Mouse (Mus musculus) liver, embryonic 15.5 days (tissue): ENCODE results near the gene Rab15. TPM values are rescaled to one million over a fixed set of nuclear protein-coding genes. Genes with fewer than 3 reads are reported as not detected.
"Not testable (repeated sequence)": the region's sequence is repeated elsewhere in the genome, so short reads cannot be mapped to it uniquely, and the experiment has no call there.

ENCODE experiments used
- ATAC-seq: fragments of 200-750 bp; cut with Nextera tagmentation; 2 replicates; pipeline ENCODE4 v1.8.0; 2017; ENCODE audit warnings: moderate number of reproducible peaks, mild to moderate bottlenecking, moderate library complexity; ENCODE audit not compliant: insufficient read depth
- H3K27ac ChIP-seq: fragments of 300-500 bp; sonication (generic); replicated peaks from 2 replicates; pipeline ENCODE4 v1.5.1; 2015; ENCODE audit warnings: mild to moderate bottlenecking, inconsistent platforms
- H3K27me3 ChIP-seq: fragments of 300-500 bp; sonication (generic); 2 replicates; pipeline ENCODE4 v1.6.1; 2015; ENCODE audit warnings: mild to moderate bottlenecking, inconsistent platforms
- H3K36me3 ChIP-seq: fragments of 300-500 bp; sonication (generic); replicated peaks from 2 replicates; pipeline ENCODE4 v1.6.1; 2015; ENCODE audit warnings: moderate library complexity, mild to moderate bottlenecking, inconsistent platforms
- H3K4me1 ChIP-seq: fragments of 300-500 bp; sonication (generic); replicated peaks from 2 replicates; pipeline ENCODE4 v1.6.1; 2015; ENCODE audit warnings: inconsistent platforms
- H3K4me2 ChIP-seq: fragments of 300-500 bp; sonication (generic); 2 replicates; pipeline ENCODE4 v1.6.1; 2015; ENCODE audit warnings: moderate library complexity, mild to moderate bottlenecking, inconsistent platforms
- H3K4me3 ChIP-seq: fragments of 300-500 bp; sonication (generic); replicated peaks from 2 replicates; pipeline ENCODE4 v1.5.1; 2015; ENCODE audit warnings: mild to moderate bottlenecking, inconsistent platforms
- H3K9ac ChIP-seq: fragments of 300-500 bp; sonication (generic); 2 replicates; pipeline ENCODE4 v1.6.1; 2015; ENCODE audit warnings: moderate library complexity, mild to moderate bottlenecking, inconsistent platforms
- H3K9me3 ChIP-seq: fragments of 300-500 bp; sonication (generic); replicated peaks from 2 replicates; pipeline ENCODE4 v1.6.1; 2016; ENCODE audit warnings: inconsistent platforms
- WGBS: fragments of 180-500 bp; shearing (Covaris S2); methylation state at CpG from one replicate; pipeline ENCODE4 v1.1.7; 2015; ENCODE audit warnings: mixed read lengths; ENCODE audit not compliant: insufficient replicate concordance; 5-methylcytosine and 5-hydroxymethylcytosine counted together
- polyA plus RNA-seq: library from polyadenylated mRNA; unstranded; fragments of >200 nt; fragmentation: Nextera tagmentation; extraction: Ambion mirVana; gene quantifications from 2 replicates; pipeline ENCODE4 v1.2.1, GENCODE M21; 2015

The Rab15 gene
- polyA plus RNA-seq, 1 experiment from 2014 or later: 0.25 TPM

- no peaks in the 10 kb centered on the region for H3K4me1 ChIP-seq
- no peak overlapping the region for H3K9ac ChIP-seq
- H3K36me3 ChIP-seq: no peaks in the 10 kb centered on the region
- H3K4me3 ChIP-seq: no peak overlapping the region
- 80% methylated on average over 10 of the region's 10 CpGs for WGBS
- H3K27me3 ChIP-seq: peaks cover 34% of the 10 kb centered on the region
- H3K27ac ChIP-seq: no peak overlapping the region
- ATAC-seq: no peak
- H3K4me2 ChIP-seq: no peak overlapping the region
- H3K9me3 ChIP-seq: no peaks in the 10 kb centered on the region
Observed at GRCm38 (mm10) chr12:76803028-76803427, 19.7 kb downstream of the Rab15 start.

GRCm38 (mm10) chr12:76798008-76798720 lies 24.5 kb downstream of the Rab15 start:
- 55% methylated on average over 5 of the region's 5 CpGs for WGBS
- no peak for ATAC-seq
- Histone ChIP-seq H3K9me3 (no peaks in the 10 kb centered on the region), H3K36me3 (no peaks in the 10 kb centered on the region), H3K27me3 (peaks cover 52% of the 10 kb centered on the region), H3K4me2 (no peak overlapping the region), H3K9ac (no peak overlapping the region), H3K4me1 (no peaks in the 10 kb centered on the region), H3K27ac (no peak overlapping the region), H3K4me3 (no peak overlapping the region)

DNA sequence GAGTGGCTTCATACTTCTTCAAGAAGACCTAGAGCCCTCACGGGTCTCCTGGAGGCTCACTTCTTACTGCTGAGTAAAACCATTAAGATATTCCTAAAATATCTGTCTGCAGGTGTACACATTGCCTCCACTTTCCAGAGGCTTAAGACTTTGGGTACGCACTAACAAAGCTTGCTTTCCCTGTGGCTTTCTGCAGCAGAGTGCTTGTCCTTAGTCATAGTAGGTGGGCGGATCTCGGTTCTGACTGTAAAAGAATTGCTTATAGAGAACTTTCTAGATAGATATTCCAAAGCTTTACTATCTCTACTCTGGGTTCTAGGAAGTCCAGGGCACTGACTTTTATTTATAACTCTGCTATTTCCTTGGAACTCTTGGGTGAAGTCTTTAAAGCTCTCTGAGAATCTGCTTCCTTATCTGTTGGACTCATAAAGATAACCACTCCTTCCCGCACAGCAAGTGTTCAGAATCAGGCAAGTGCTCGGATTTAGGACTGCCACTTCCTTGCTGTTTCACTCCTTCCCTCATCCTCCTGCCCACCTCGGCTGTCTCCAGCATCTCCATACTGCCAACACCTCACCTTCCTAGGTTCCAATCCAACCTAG lies 25.7 kb downstream of the Rab15 start:
- no peak for ATAC-seq
- Histone ChIP-seq H3K36me3 (no peaks in the 10 kb centered on the region), H3K27ac (no peak overlapping the region), H3K27me3 (peaks cover 52% of the 10 kb centered on the region), H3K9me3 (no peaks in the 10 kb centered on the region), H3K4me1 (no peaks in the 10 kb centered on the region), H3K9ac (no peak overlapping the region), H3K4me2 (no peak overlapping the region), H3K4me3 (no peak overlapping the region)
- WGBS: 45% methylated on average over 7 of the region's 7 CpGs

- Histone ChIP-seq H3K9ac (no peak within 1 kb of the TSS), H3K4me3 (no peak within 1 kb of the TSS), H3K27me3 (peaks cover 49% of the 10 kb centered on the region), H3K27ac (no peak within 1 kb of the TSS), H3K9me3 (no peaks in the 10 kb centered on the region), H3K4me2 (no peak within 1 kb of the TSS), H3K36me3 (no peaks in the 10 kb centered on the region), H3K4me1 (no peaks in the 10 kb centered on the region)
- ATAC-seq: no peak
- WGBS: 62% methylated on average over 5 of the region's 5 CpGs
Observed at GRCm38 (mm10) chr12:76795350-76795749, 27.4 kb downstream of the Rab15 start, which contains the start of gene Gpx2. Gpx2 (minus strand) TSS chr12:76795554.

GRCm38 (mm10) chr12:76792540-76792939 lies 30.2 kb downstream of the Rab15 start:
- H3K4me1 ChIP-seq, H3K4me2 ChIP-seq, ATAC-seq, H3K27ac ChIP-seq, H3K9ac ChIP-seq, H3K4me3 ChIP-seq, H3K36me3 ChIP-seq, H3K9me3 ChIP-seq: not testable (repeated sequence)
- 46% methylated on average over 14 of the region's 14 CpGs for WGBS
- peaks cover 31% of the 10 kb centered on the region for H3K27me3 ChIP-seq

DNA sequence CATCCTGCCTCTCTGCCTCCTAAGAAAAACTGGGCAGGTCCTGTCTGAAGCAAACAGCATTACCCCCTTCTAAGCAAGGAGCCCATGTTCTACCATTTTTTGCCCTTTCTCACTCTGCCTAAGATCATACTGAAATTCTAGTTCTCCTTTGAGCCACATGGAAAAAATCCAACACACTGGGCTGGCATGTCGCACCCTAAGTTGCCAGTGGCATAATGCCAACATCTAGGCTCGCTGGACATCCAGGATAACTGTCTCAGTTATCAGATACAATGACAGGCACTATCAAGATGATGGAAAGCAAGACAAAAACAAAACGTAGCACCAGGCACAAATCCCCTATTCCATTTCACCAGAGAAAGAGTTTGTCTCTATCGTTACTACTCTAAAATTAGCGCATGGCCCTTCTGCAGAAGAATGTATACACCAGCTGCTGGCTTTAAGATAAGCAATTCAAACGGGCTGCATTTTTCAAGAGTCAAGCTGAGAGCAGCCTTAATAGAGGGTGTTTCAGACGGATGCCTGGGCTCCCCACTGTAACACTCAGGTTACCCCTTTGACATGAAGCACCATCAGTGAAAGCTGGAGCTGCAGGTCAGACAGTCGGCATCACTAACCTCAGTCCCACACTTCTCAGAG lies 32.1 kb downstream of the Rab15 start:
- H3K27ac ChIP-seq: no peak overlapping the region
- H3K27me3 ChIP-seq: peaks cover 14% of the 10 kb centered on the region; the same call in 1 of the 2 replicates
- H3K4me1 ChIP-seq: no peaks in the 10 kb centered on the region
- H3K9me3 ChIP-seq: no peaks in the 10 kb centered on the region
- no peak for ATAC-seq
- H3K9ac ChIP-seq: no peak overlapping the region
- no peaks in the 10 kb centered on the region for H3K36me3 ChIP-seq
- 28% methylated on average over 8 of the region's 8 CpGs for WGBS
- no peak overlapping the region for H3K4me3 ChIP-seq
- no peak overlapping the region for H3K4me2 ChIP-seq

GRCm38 (mm10) chr12:76784056-76784619 lies 38.6 kb downstream of the Rab15 start:
- Histone ChIP-seq H3K27ac (no peak overlapping the region), H3K9me3 (no peaks in the 10 kb centered on the region), H3K9ac (no peak overlapping the region), H3K27me3 (no peaks in the 10 kb centered on the region), H3K4me2 (no peak overlapping the region), H3K36me3 (0 out of 2 replicates have a peak, but pooled peaks cover 7% of the 10 kb centered on the region), H3K4me1 (no peaks in the 10 kb centered on the region), H3K4me3 (no peak overlapping the region)
- WGBS: 69% methylated on average over 10 of the region's 10 CpGs
- no peak for ATAC-seq

DNA sequence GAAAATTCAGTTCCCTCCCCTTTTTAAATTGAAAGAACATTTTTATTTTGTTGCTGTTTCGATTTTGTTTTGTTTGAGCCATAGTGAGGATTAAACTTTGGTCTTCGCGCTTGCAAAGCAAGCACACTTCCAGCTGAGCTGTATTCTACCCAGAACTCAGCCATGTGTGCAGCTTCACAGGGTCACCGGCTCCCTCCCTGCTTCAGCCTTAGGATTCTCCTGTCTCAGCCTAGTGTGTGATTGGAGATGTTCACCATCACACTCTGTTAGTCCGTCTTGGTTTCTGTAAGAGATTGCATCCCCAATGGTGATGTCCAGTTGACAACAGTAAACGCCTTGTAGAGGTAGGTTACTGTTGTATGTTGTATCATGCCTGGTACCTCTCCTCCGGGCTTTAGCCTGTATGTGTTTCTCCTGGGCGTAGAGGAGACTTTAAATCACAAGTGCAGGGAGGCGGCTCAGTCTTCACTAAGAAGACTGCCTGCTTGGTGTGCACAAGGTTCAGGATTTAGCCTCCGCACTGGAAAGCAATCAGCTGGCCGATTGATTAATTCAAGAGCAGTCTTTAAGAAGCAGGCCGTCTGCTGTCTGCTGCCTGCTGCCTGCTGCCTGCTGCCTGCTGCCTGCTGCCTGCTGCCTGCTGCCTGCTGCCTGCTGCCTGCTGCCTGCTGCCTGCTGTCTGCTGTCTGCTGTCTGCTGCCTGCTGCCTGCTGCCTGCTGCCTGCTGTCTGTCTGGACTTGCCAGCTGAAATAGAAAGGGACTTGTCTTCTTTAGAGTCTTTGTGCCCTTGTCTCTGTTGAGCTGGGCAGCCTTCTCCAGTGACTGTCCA lies 41.9 kb downstream of the Rab15 start:
- WGBS: 81% methylated on average over 12 of the region's 12 CpGs
- no peak overlapping the region for H3K4me3 ChIP-seq
- no peak overlapping the region for H3K27ac ChIP-seq
- no peak overlapping the region for H3K9ac ChIP-seq
- ATAC-seq: no peak
- H3K27me3 ChIP-seq: no peaks in the 10 kb centered on the region
- H3K9me3 ChIP-seq: no peaks in the 10 kb centered on the region
- no peaks in the 10 kb centered on the region for H3K4me1 ChIP-seq
- H3K36me3 ChIP-seq: peaks cover 16% of the 10 kb centered on the region
- no peak overlapping the region for H3K4me2 ChIP-seq

GRCm38 (mm10) chr12:76779951-76780350 lies 42.8 kb downstream of the Rab15 start:
- Histone ChIP-seq H3K27me3 (no peaks in the 10 kb centered on the region), H3K4me1 (no peaks in the 10 kb centered on the region), H3K27ac (no peak overlapping the region), H3K9ac (no peak overlapping the region), H3K9me3 (no peaks in the 10 kb centered on the region), H3K4me2 (no peak overlapping the region), H3K4me3 (no peak overlapping the region), H3K36me3 (peaks cover 17% of the 10 kb centered on the region)
- WGBS: 76% methylated on average over 5 of the region's 5 CpGs
- no peak for ATAC-seq

- Histone ChIP-seq H3K4me2 (no peak overlapping the region), H3K36me3 (peaks cover 17% of the 10 kb centered on the region), H3K27me3 (no peaks in the 10 kb centered on the region), H3K9ac (no peak overlapping the region), H3K4me3 (no peak overlapping the region), H3K4me1 (no peaks in the 10 kb centered on the region), H3K27ac (no peak overlapping the region), H3K9me3 (no peaks in the 10 kb centered on the region)
- 71% methylated on average over 10 of the region's 10 CpGs for WGBS
- no peak for ATAC-seq
Observed at GRCm38 (mm10) chr12:76778305-76779083, 44.2 kb downstream of the Rab15 start.
